Mouse (Mus musculus) embryo, embryonic 10.5 days (tissue): ENCODE measurements around the gene Zeb2.
A peak's percentile ranks its signal among the peaks of the same experiment; 100 is the strongest.

Experiments
- DNase-seq: peaks from one replicate; pipeline ENCODE4 v3.0.0-alpha.2; 2015; ENCODE audit warnings: low spot score

Zeb2 gene

DNA sequence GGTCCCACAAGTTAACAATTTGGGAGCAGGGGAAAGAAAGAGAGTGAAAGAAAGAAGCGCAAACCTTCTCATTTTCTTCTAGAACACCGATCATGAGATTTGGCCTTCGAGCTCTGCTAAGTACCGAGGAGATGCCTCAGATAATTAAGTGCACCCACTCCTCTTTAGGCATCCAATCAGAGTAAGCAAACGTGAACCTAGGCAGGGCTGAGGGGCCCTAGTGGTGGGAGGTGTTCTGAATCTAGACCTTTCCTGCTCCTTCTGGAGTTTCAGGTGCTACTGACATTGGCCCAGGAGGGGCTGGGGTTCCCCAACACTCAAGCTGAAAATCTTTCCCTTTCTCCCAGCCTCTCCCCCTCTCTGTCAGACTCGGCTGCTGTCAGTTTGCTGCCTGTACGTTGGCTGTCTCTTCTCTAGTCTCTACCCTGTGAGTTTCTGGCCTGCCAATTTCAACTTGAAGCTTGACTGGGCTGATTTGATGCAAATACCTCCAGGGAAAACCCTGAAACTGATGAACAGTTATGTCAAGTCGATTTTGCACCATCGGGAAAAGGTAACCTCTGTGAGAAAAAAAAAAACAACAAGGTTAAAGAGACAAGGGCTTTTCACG, 20.5 kb downstream of the Zeb2 start:
- DNase-seq, result no peak

- peak; percentile 74 for DNase-seq
These were observed 21.4 kb downstream of the Zeb2 start for GRCm38 (mm10) chr2:45095825-45096224.

DNA sequence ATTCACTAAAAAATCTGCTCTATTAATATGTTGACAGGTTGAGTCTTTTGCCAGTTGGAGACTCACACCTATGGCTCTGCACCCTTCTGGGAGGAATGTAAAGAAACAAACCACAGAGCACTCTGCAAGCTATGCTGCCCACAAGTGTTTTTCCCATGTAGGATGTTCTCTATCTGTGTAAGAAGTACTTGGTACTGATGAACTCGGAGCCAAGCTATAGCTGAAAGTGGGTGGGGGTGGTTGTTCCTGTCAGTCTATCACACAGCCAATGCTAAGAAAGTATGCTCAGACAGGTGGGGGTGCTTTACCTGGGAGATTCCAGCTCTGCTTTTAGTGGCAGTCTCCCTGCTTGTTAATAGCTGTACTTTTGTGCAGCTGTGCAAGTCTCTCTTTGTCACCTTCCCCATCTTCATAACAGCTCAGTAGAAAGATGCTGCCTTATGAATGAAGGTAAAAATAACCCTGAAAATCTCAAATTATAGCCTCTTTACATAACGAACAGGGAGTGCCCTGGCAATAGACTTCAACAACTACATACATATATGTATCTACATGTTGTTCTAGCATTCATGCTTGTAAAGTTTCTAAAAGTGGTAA, 22.7 kb downstream of the Zeb2 start:
- no peak for DNase-seq

DNA sequence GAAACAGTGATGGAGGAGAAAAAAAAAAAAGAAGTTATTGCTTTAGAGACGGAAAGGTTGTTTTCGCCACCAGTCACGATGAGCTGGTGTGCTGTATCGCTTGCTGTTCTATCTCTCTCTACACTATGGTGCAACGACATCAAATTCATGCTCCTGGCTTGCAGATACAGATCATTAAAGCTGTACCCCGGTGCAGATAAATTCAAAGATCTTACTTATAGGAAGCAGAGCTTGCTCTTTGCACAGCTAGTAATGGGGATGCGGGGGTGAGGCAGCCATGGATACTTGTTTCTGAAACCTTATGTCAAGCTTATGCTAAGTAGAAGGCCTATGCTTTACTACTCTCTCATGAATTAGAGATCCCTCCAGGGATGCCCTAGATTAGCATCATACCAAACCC, 23.7 kb downstream of the Zeb2 start:
- DNase-seq, result no peak

GRCm38 (mm10) chr2:45092654-45093053, 24.5 kb downstream of the Zeb2 start:
- DNase-seq, result no peak

- no peak for DNase-seq
These were observed 26.5 kb downstream of the Zeb2 start for GRCm38 (mm10) chr2:45090529-45091297.

DNA sequence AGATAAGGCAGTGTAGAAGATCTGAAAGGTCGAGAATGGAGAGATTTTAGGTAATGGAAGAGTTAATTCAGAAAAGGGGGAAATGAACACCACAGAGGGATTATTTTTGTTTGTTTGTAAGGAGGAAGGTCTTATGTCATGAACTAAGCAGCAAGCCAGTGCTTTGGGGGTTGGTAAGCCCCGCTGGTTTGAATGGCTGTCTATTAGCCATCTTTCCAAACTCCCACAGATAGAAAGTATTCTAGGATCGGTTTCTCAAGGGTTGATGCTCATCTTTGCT, 28.0 kb downstream of the Zeb2 start:
- no peak for DNase-seq

- no peak for DNase-seq
These were observed 28.6 kb downstream of the Zeb2 start for GRCm38 (mm10) chr2:45088435-45089250.

GRCm38 (mm10) chr2:45087208-45087607, 30.0 kb downstream of the Zeb2 start:
- DNase-seq, result no peak

GRCm38 (mm10) chr2:45085653-45086052, 31.5 kb downstream of the Zeb2 start:
- no peak for DNase-seq

DNA sequence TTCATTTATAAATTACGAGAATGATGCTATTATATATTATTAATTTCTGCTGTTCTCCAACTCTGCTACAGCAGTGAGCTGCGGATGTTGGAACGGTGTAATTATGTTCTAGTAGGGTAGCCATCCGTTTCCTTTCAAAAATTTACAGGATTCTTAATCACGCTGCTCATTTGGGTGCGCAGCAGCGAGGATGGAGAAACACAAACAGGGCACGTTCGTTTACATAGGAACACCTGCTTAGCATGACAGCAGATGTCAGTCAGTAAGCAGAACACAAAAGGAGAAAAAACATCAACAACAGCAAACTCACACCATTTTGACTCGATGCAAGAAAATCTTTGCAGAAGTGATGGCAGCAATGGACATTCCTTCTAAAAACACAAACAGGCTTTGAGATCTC, 34.2 kb downstream of the Zeb2 start:
- no peak for DNase-seq

DNA sequence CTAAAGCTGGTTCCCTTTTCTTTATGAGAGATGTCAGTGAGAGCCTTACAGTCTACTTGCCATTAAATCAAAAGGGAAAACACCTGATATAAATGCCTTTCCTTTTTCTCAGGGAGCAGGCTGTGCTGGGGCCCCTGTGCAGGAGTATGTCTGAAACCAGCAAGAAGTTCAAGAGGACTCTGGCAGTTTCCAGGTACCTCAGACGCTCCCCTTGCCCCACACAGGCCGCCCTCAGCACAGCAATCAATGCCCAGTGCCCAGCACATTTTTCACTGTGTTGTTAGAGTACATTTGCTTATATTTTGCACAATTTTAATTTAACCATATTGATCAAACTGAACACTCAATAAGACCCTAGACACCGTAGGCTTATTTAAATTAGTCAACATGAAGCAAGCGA, 35.6 kb downstream of the Zeb2 start:
- DNase-seq, result no peak

GRCm38 (mm10) chr2:45077938-45078487, 39.2 kb downstream of the Zeb2 start:
- DNase-seq, result no peak

- DNase-seq, result no peak
These were observed 39.8 kb downstream of the Zeb2 start for GRCm38 (mm10) chr2:45077383-45077782.

DNA sequence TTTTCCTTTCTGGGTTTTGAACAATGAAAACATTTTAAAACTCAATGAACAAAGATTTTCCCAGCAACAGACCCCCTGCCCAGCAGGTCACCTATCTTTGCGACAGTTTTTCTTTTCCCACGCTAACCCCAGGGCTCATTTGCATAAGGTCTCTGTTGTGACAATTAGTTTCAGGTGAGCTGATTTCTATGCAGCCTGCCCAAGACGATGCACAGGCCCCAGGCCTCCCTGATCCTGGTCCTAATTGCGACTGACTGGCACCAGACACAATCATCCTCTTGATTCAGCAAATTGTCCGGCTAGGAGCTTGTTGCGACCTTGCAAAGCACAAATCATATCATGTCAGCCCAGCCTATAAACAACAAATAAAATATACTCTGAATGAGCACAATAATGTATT, 44.2 kb downstream of the Zeb2 start:
- DNase-seq, result no peak

DNA sequence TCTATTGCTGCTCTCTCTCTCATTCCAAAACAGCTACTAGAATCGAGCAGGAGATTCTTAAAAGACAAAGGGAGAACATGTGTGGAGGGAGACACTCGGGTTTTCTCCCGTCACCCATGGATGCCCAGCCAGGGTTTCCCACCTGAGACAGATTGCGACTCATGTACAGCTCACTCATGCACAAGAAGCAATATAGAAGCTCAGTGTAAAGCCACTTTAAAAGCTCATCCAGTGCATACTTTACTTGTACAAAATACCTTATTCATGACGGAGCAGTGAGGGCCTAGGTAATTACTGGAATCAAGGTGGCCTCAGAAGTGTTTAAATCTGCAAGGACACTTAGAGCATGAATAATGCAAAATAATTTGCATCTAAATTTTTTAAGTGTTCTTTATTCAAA, 45.9 kb downstream of the Zeb2 start:
- no peak for DNase-seq

GRCm38 (mm10) chr2:45070612-45071276, 46.5 kb downstream of the Zeb2 start:
- DNase-seq, result no peak

- DNase-seq, result no peak
These were observed 48.2 kb downstream of the Zeb2 start for GRCm38 (mm10) chr2:45068792-45069550.

GRCm38 (mm10) chr2:45067116-45067515, 50.1 kb downstream of the Zeb2 start:
- DNase-seq, result peak; percentile 70

DNA sequence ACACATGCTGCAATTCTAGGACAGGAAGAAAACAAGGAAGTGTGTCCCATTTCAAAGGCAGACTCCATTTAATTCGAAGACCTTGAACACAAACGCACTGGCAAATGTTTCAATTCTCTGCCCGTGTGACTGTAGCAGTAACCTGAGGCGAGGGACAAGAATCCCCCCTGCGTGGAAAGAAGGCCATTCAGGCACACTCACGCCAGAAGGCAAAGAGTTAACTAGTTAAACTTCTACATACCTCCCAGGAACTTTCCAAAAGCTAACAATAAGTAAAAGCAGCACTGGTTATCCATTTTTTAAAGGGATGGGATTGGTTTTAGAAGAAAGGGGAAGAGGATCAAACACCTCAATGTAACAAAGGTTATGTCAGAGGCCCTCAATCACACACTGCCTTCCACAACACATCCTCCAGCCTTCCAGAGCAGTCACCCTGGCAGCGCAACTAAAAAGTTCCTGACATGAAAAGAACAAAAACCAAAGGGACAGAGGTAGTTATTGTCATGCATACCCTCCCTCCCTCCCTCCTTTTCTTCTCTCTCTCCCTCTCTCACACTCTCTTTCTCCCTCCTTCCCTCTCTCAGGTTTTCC, 53.8 kb downstream of the Zeb2 start:
- DNase-seq, result peak; percentile 53

DNA sequence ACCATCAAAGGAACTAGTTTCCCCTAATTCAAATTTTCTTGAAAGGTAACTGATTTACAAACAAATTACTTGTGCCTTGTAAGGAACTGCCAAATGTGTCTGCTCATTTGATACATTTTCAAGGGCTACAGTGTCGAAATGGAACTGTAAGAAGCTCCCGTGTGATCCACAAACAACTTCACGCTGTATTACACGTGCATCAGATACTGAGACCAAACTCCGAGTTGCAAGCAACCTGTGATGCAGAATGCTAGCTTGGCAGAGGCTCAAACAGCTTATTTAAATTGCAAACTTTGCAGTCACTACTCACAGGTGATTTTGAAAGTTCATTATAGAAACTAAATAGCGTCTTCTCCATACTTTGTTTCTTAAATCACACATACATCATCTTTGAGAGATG, 55.1 kb downstream of the Zeb2 start:
- no peak for DNase-seq
